In the genomic region with DNA sequence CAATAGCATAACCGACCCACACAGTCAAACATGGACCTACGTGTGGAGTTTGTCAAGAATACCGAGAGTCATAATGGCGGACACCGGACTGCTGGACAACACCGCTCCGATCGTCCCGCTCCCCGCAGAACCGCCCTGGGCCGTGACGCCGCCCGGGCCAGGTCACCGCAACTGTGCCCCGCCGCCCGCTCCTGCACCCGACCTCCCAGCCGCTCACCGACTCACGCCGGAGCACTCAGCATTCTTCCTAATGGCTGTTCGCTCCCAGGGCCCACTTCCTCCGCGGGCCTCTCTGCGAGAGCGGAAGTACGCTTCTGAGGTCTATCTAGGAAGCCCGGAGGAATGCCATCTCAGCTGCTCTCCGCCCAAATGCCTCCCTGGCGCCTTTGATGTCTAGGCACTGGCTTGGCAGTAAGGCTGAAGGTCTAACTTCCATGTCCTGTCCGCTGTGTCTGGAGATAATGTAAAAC, we compare ENCODE assay signal across 8 mouse cellular contexts. TPM values are rescaled to one million over a fixed set of nuclear protein-coding genes. Genes with fewer than 3 reads are reported as not detected.
DNase-seq lines count a peak whose midpoint lies in the region; ATAC-seq and TF ChIP-seq lines count a peak whose summit lies in the region.

Gene Zfp445 (minus strand): TSS at position 310 of the 470 bp plus-strand sequence.

- peak; percentile 85 for DNase-seq in CH12.LX (ENCODE audit: extremely low read depth)
- DNase-seq in c-Kit-positive CD71-positive TER-119-negative erythroid progenitor cells, embryonic 14.5 days (ENCODE audit: low read depth) = peak; percentile 80
- peak; percentile 90 for DNase-seq in forebrain, embryonic 11.5 days (ENCODE audit: low spot score)
- DNase-seq in kidney, postnatal 36 days = peak; percentile 86 to 88
- peak; percentile 84 for DNase-seq in telencephalon, adult 2 months (ENCODE audit: low read depth, low spot score)

- peaks cover 39% of the 10 kb centered on the region for H3K79me2 ChIP-seq in CH12.LX (replicated peaks; ENCODE audit: control insufficient read depth, extremely low read depth, insufficient read depth, poor library complexity, severe bottlenecking)

- H3K9me3 ChIP-seq in CH12.LX (replicated peaks; ENCODE audit: low read length) = peaks cover 32% of the 10 kb centered on the region
- H3K9me3 ChIP-seq in forebrain, embryonic 11.5 days (ENCODE audit: control insufficient read depth, low read length) = peaks cover 2% of the 10 kb centered on the region; the same call in 1 of the 2 replicates
- H3K9me3 ChIP-seq in heart, embryonic 16.5 days (replicated peaks; ENCODE audit: control insufficient read depth, low read length) = peaks cover 14% of the 10 kb centered on the region
- peaks cover 3% of the 10 kb centered on the region for H3K9me3 ChIP-seq in liver, embryonic 15.5 days (replicated peaks)
- H3K9me3 ChIP-seq in neural tube, embryonic 12.5 days = peaks cover 19% of the 10 kb centered on the region

- peaks cover 0 to 18% of the 10 kb centered on the region in 2 experiments; a peak in 1 of 4 replicates for H3K4me1 ChIP-seq in CH12.LX (ENCODE audit: control insufficient read depth in 1 of 2, insufficient read depth in 2 of 2)
- H3K4me1 ChIP-seq in forebrain, embryonic 11.5 days (replicated peaks; ENCODE audit: control insufficient read depth, insufficient read depth, low read length) = peaks cover 4% of the 10 kb centered on the region; the same call in 1 of the 2 replicates
- H3K4me1 ChIP-seq in heart, embryonic 16.5 days (ENCODE audit: control insufficient read depth, insufficient read depth, low read length) = peaks cover 19% of the 10 kb centered on the region
- H3K4me1 ChIP-seq in liver, embryonic 15.5 days (replicated peaks) = peaks cover 24% of the 10 kb centered on the region
- peaks cover 13% of the 10 kb centered on the region for H3K4me1 ChIP-seq in neural tube, embryonic 12.5 days

- H3K9ac ChIP-seq in CH12.LX (ENCODE audit: insufficient read depth, low read depth) = peak within 1 kb of the TSS; percentile 81
- peak within 1 kb of the TSS; percentile 85 for H3K9ac ChIP-seq in forebrain, embryonic 11.5 days (ENCODE audit: low read length)
- H3K9ac ChIP-seq in heart, embryonic 16.5 days (ENCODE audit: low read length) = peak within 1 kb of the TSS; percentile 94
- peak within 1 kb of the TSS; percentile 69 for H3K9ac ChIP-seq in liver, embryonic 15.5 days
- peak within 1 kb of the TSS; percentile 86 for H3K9ac ChIP-seq in neural tube, embryonic 12.5 days

- WGBS in forebrain, embryonic 11.5 days = under 1% methylated on average over 34 of the region's 34 CpGs
- WGBS in heart, embryonic 16.5 days = under 1% methylated on average over 34 of the region's 34 CpGs
- under 1% methylated on average over 34 of the region's 34 CpGs for WGBS in liver, embryonic 15.5 days (ENCODE audit: insufficient replicate concordance)
- 1% methylated on average over 34 of the region's 34 CpGs for WGBS in neural tube, embryonic 12.5 days

- H3K27ac ChIP-seq in CH12.LX (ENCODE audit: insufficient read depth, low read depth) = peak within 1 kb of the TSS; percentile 49
- no peak within 1 kb of the TSS; the same call in 1 of the 2 replicates for H3K27ac ChIP-seq in forebrain, embryonic 11.5 days (ENCODE audit: low read depth, low read length)
- H3K27ac ChIP-seq in heart, embryonic 16.5 days (ENCODE audit: low read length) = peak within 1 kb of the TSS; percentile 80
- peak within 1 kb of the TSS; percentile 68 for H3K27ac ChIP-seq in liver, embryonic 15.5 days (replicated peaks)
- peak within 1 kb of the TSS; percentile 53 for H3K27ac ChIP-seq in neural tube, embryonic 12.5 days

- TF ChIP-seq RAD21 in CH12.LX (IDR thresholded peaks at IDR 0.05; ENCODE audit: low read depth, low read length) = no peak

- peak; percentile 95 for ATAC-seq in forebrain, embryonic 11.5 days (replicated peaks; ENCODE audit: low FRiP score)
- peak; percentile 86 for ATAC-seq in heart, embryonic 16.5 days (replicated peaks; ENCODE audit: extremely low read depth, insufficient read depth, low FRiP score)
- peak; percentile 89 for ATAC-seq in liver, embryonic 15.5 days (ENCODE audit: insufficient read depth)
- ATAC-seq in neural tube, embryonic 12.5 days (ENCODE audit: low FRiP score, low read depth) = peak; percentile 94

- no peaks in the 10 kb centered on the region for H3K27me3 ChIP-seq in CH12.LX (replicated peaks)
- no peaks in the 10 kb centered on the region for H3K27me3 ChIP-seq in forebrain, embryonic 11.5 days (ENCODE audit: control insufficient read depth, insufficient read depth, low read length)
- no peaks in the 10 kb centered on the region for H3K27me3 ChIP-seq in heart, embryonic 16.5 days (ENCODE audit: control insufficient read depth, insufficient read depth, low read length)
- no peaks in the 10 kb centered on the region for H3K27me3 ChIP-seq in liver, embryonic 15.5 days
- H3K27me3 ChIP-seq in neural tube, embryonic 12.5 days (replicated peaks) = no peaks in the 10 kb centered on the region

- in situ Hi-C loops in CH12.LX (cut with MboI; ENCODE audit: low pct_ligation_motif_present, low pct_unique_long_range_greater_than_20kb, low sequenced_read_pairs) = no loop called here

- peak within 1 kb of the TSS; percentile 76 to 88 (median 77) for H3K4me3 ChIP-seq in CH12.LX (replicated peaks in 1 of 3; ENCODE audit: low read depth in 2 of 3, low read length in 2 of 3, poor library complexity in 1 of 3)
- H3K4me3 ChIP-seq in forebrain, embryonic 11.5 days (ENCODE audit: low read depth, low read length) = peak within 1 kb of the TSS; percentile 67
- H3K4me3 ChIP-seq in heart, embryonic 16.5 days (ENCODE audit: low read length) = peak within 1 kb of the TSS; percentile 94
- peak within 1 kb of the TSS; percentile 71 for H3K4me3 ChIP-seq in liver, embryonic 15.5 days (replicated peaks)
- peak within 1 kb of the TSS; percentile 82 for H3K4me3 ChIP-seq in neural tube, embryonic 12.5 days

- no peak for TF ChIP-seq CTCF in CH12.LX (conservative IDR thresholded peaks at IDR 0.05 in 1 of 2, IDR thresholded peaks at IDR 0.05 in 1 of 2; ENCODE audit: low read depth in 2 of 2, low read length in 2 of 2)

- TF ChIP-seq POLR2A in CH12.LX (IDR thresholded peaks at IDR 0.05; ENCODE audit: low read depth, low read length) = peak; percentile 84

- H3K36me3 ChIP-seq in CH12.LX (replicated peaks in 1 of 2; ENCODE audit: control insufficient read depth in 1 of 2, insufficient read depth in 1 of 2, low read length in 1 of 2) = peaks cover 28 to 30% of the 10 kb centered on the region in 2 experiments
- H3K36me3 ChIP-seq in forebrain, embryonic 11.5 days (ENCODE audit: control insufficient read depth, insufficient read depth, low read length) = peaks cover 16% of the 10 kb centered on the region
- peaks cover 17% of the 10 kb centered on the region for H3K36me3 ChIP-seq in heart, embryonic 16.5 days (ENCODE audit: control insufficient read depth, insufficient read depth)
- peaks cover 19% of the 10 kb centered on the region for H3K36me3 ChIP-seq in liver, embryonic 15.5 days (replicated peaks)
- peaks cover 21% of the 10 kb centered on the region for H3K36me3 ChIP-seq in neural tube, embryonic 12.5 days

- no peak for TF ChIP-seq EP300 in CH12.LX (IDR thresholded peaks at IDR 0.05; ENCODE audit: low read length)

- dilution Hi-C loops in CH12.LX (cut with MboI; ENCODE audit: extremely low pct_ligation_motif_present, extremely low pct_unique_long_range_greater_than_20kb, low sequenced_read_pairs) = no loop called here

- peak within 1 kb of the TSS; percentile 99 for H3K4me2 ChIP-seq in CH12.LX (ENCODE audit: insufficient read depth, low read depth, poor library complexity, severe bottlenecking)
- H3K4me2 ChIP-seq in forebrain, embryonic 11.5 days (ENCODE audit: low read depth, low read length, severe bottlenecking) = peak within 1 kb of the TSS; percentile 73
- H3K4me2 ChIP-seq in heart, embryonic 16.5 days (ENCODE audit: low read depth, low read length) = peak within 1 kb of the TSS; percentile 84
- peak within 1 kb of the TSS; percentile 66 for H3K4me2 ChIP-seq in liver, embryonic 15.5 days
- H3K4me2 ChIP-seq in neural tube, embryonic 12.5 days (replicated peaks) = peak within 1 kb of the TSS; percentile 72

TF ChIP-seq in CH12.LX, 34 proteins besides CTCF, POLR2A, EP300 and RAD21 (continues in another document):
- peak; percentile 64; the same call in 1 of the 2 replicates for TF ChIP-seq MXI1 (IDR thresholded peaks at IDR 0.05; ENCODE audit: low read depth, low read length)
- no peak for TF ChIP-seq UBTF (IDR thresholded peaks at IDR 0.05; ENCODE audit: low read depth, low read length)
- no peak for TF ChIP-seq JUND (conservative IDR thresholded peaks at IDR 0.05; ENCODE audit: low read depth, low read length)
- no peak for TF ChIP-seq BHLHE40 (IDR thresholded peaks at IDR 0.05; ENCODE audit: low read depth, low read length)
- no peak for TF ChIP-seq RCOR1 (conservative IDR thresholded peaks at IDR 0.05; ENCODE audit: low read depth, low read length)
- peak; percentile 86 for TF ChIP-seq NELFE (IDR thresholded peaks at IDR 0.05; ENCODE audit: low read depth, low read length)
- no peak for TF ChIP-seq ZC3H11A (IDR thresholded peaks at IDR 0.05; ENCODE audit: low read depth, low read length)
- TF ChIP-seq USF2 (conservative IDR thresholded peaks at IDR 0.05; ENCODE audit: low read depth, low read length) = no peak
- no peak for TF ChIP-seq CHD2 (IDR thresholded peaks at IDR 0.05; ENCODE audit: low read length)
- TF ChIP-seq TBP (conservative IDR thresholded peaks at IDR 0.05; ENCODE audit: low read depth, low read length) = peak; percentile 80
- no peak for TF ChIP-seq SMC3 (IDR thresholded peaks at IDR 0.05; ENCODE audit: low read depth, low read length)
- TF ChIP-seq MAZ (IDR thresholded peaks at IDR 0.05; ENCODE audit: low read depth, low read length) = no peak
- no peak for TF ChIP-seq CHD1 (IDR thresholded peaks at IDR 0.05; ENCODE audit: low read depth, low read length)
- peak; percentile 33; the same call in 1 of the 2 replicates for TF ChIP-seq IRF4 (IDR thresholded peaks at IDR 0.05; ENCODE audit: low read depth, low read length)
- TF ChIP-seq GABPA (IDR thresholded peaks at IDR 0.05; ENCODE audit: insufficient replicate concordance, low read depth, low read length) = peak; percentile 47; the same call in 1 of the 2 replicates
- TF ChIP-seq MYC (IDR thresholded peaks at IDR 0.05; ENCODE audit: low read depth, low read length) = peak; percentile 66; the same call in 1 of the 2 replicates
- TF ChIP-seq KAT2A (IDR thresholded peaks at IDR 0.05; ENCODE audit: insufficient replicate concordance, low read length) = peak; percentile 71; the same call in 1 of the 2 replicates

RNA-seq across cellular contexts. Expression of gene Zfp445, which starts in this region (rescaled TPM):
- 53.8 and 56.3 TPM in 2 replicates for total RNA-seq in CH12.LX (2012; rRNA removed)
- total RNA-seq in CH12.LX (2014; rRNA removed) = 43.7 and 49.6 TPM in 2 replicates
- polyA plus RNA-seq in CH12.LX (2012; ENCODE audit: insufficient read length, low read depth) = 46.0 and 55.5 TPM in 2 replicates
- polyA plus RNA-seq in forebrain, embryonic 11.5 days (2014; fragmentation: Nextera tagmentation; extraction: Ambion mirVana) = 75.9 and 81.8 TPM in 2 replicates
- 41.4 and 42.7 TPM in 2 replicates for polyA plus RNA-seq in heart, embryonic 16.5 days (2015; fragmentation: Nextera tagmentation; extraction: Ambion mirVana)
- polyA plus RNA-seq in liver, embryonic 15.5 days (2015; fragmentation: Nextera tagmentation; extraction: Ambion mirVana) = 16.6 and 16.8 TPM in 2 replicates
- 101 and 115 TPM in 2 replicates for polyA plus RNA-seq in neural tube, embryonic 12.5 days (2016; fragmentation: Nextera tagmentation; extraction: Ambion mirVana)
